Mouse (Mus musculus) liver, embryonic 11.5 days (tissue): ENCODE data around the gene Cfap43. TPM values are rescaled to one million over a fixed set of nuclear protein-coding genes. Genes with fewer than 3 reads are reported as not detected.

ENCODE experiments used
- ATAC-seq: fragments of 200-750 bp; cut with Nextera tagmentation; replicated peaks from 2 replicates; pipeline ENCODE4 v1.8.0; 2017; ENCODE audit warnings: moderate number of reproducible peaks, mild to moderate bottlenecking, moderate TSS enrichment, moderate library complexity; ENCODE audit not compliant: low FRiP score
- DNase-seq: peaks from one replicate; pipeline ENCODE4 v3.0.0-alpha.2; 2017; ENCODE audit warnings: low spot score
- H3K27ac ChIP-seq: fragments of 300-500 bp; sonication (generic); 2 replicates; pipeline ENCODE4 v1.5.1; 2014; ENCODE audit warnings: mild to moderate bottlenecking, low read depth, low read length, control low read depth
- H3K27me3 ChIP-seq: fragments of 300-500 bp; sonication (generic); replicated peaks from 2 replicates; pipeline ENCODE4 v1.6.1; 2014; ENCODE audit warnings: low read length, mixed read lengths; ENCODE audit not compliant: control insufficient read depth, insufficient read depth
- H3K36me3 ChIP-seq: fragments of 300-500 bp; sonication (generic); 2 replicates; pipeline ENCODE4 v1.6.1; 2014; ENCODE audit warnings: mild to moderate bottlenecking, low read length, moderate library complexity, mixed read lengths; ENCODE audit not compliant: control insufficient read depth, insufficient read depth
- H3K4me1 ChIP-seq: fragments of 300-500 bp; sonication (generic); replicated peaks from 2 replicates; pipeline ENCODE4 v1.6.1; 2014; ENCODE audit warnings: low read length, mixed read lengths; ENCODE audit not compliant: control insufficient read depth, insufficient read depth
- H3K4me2 ChIP-seq: fragments of 300-500 bp; sonication (generic); 2 replicates; pipeline ENCODE4 v1.6.1; 2014; ENCODE audit warnings: mild to moderate bottlenecking, control low read depth, moderate library complexity
- H3K4me3 ChIP-seq: fragments of 300-500 bp; sonication (generic); 2 replicates; pipeline ENCODE4 v1.5.1; 2014; ENCODE audit warnings: low read depth, low read length, control low read depth
- H3K9ac ChIP-seq: fragments of 300-500 bp; sonication (generic); 2 replicates; pipeline ENCODE4 v1.6.1; 2014; ENCODE audit warnings: low read depth, low read length, control low read depth
- H3K9me3 ChIP-seq: fragments of 300-500 bp; sonication (generic); 2 replicates; pipeline ENCODE4 v1.6.1; 2016; ENCODE audit warnings: low read length, inconsistent platforms, mixed read lengths; ENCODE audit not compliant: control insufficient read depth
- WGBS: fragments of 180-500 bp; shearing (Covaris S2); extraction: QIAGEN DNeasy Blood & Tissue Kit; methylation state at CpG from one replicate; pipeline ENCODE4 v1.1.7; 2014; 5-methylcytosine and 5-hydroxymethylcytosine counted together
- polyA plus RNA-seq: library from polyadenylated mRNA; unstranded; fragments of >200 nt; fragmentation: Nextera tagmentation; extraction: Ambion mirVana; gene quantifications from 2 replicates; pipeline ENCODE4 v1.2.1, GENCODE M21; 2014

Gene Cfap43
- polyA plus RNA-seq, 1 experiment from 2014 or later: 0.04 TPM

GRCm38 (mm10) chr19:47900012-47900411 lies 19.1 kb downstream of the Cfap43 start:
- no peak overlapping the region for H3K9ac ChIP-seq
- DNase-seq (no peak), ATAC-seq (no peak; the same call in 1 of the 2 replicates)
- peaks cover 18% of the 10 kb centered on the region for H3K4me1 ChIP-seq
- no peak overlapping the region for H3K4me3 ChIP-seq
- peaks cover 16% of the 10 kb centered on the region; the same call in 1 of the 2 replicates for H3K36me3 ChIP-seq
- no peaks in the 10 kb centered on the region for H3K9me3 ChIP-seq
- H3K4me2 ChIP-seq: no peak overlapping the region
- H3K27ac ChIP-seq: no peak overlapping the region
- 61% methylated on average over 6 of the region's 6 CpGs for WGBS
- H3K27me3 ChIP-seq: no peaks in the 10 kb centered on the region

- WGBS: 63% methylated on average over 8 of the region's 8 CpGs
- Histone ChIP-seq H3K36me3 (peaks cover 21% of the 10 kb centered on the region; the same call in 1 of the 2 replicates), H3K4me1 (peaks cover 18% of the 10 kb centered on the region), H3K9me3 (no peaks in the 10 kb centered on the region), H3K4me2 (peak overlapping the region; percentile 40), H3K4me3 (no peak overlapping the region), H3K27me3 (no peaks in the 10 kb centered on the region), H3K27ac (peak overlapping the region; percentile 50), H3K9ac (no peak overlapping the region)
- peak; percentile 92 for ATAC-seq
- no peak for DNase-seq
Observed at GRCm38 (mm10) chr19:47898472-47899079, 20.5 kb downstream of the Cfap43 start.

GRCm38 (mm10) chr19:47893092-47893491 lies 26.0 kb downstream of the Cfap43 start:
- 94% methylated on average over 6 of the region's 6 CpGs for WGBS
- Histone ChIP-seq H3K4me1 (peaks cover 4% of the 10 kb centered on the region; the same call in 1 of the 2 replicates), H3K4me2 (no peak overlapping the region), H3K9ac (no peak overlapping the region), H3K27ac (no peak overlapping the region), H3K4me3 (no peak overlapping the region), H3K9me3 (no peaks in the 10 kb centered on the region), H3K36me3 (peaks cover 21% of the 10 kb centered on the region; the same call in 1 of the 2 replicates), H3K27me3 (no peaks in the 10 kb centered on the region)
- DNase-seq: no peak
- ATAC-seq: no peak

DNA sequence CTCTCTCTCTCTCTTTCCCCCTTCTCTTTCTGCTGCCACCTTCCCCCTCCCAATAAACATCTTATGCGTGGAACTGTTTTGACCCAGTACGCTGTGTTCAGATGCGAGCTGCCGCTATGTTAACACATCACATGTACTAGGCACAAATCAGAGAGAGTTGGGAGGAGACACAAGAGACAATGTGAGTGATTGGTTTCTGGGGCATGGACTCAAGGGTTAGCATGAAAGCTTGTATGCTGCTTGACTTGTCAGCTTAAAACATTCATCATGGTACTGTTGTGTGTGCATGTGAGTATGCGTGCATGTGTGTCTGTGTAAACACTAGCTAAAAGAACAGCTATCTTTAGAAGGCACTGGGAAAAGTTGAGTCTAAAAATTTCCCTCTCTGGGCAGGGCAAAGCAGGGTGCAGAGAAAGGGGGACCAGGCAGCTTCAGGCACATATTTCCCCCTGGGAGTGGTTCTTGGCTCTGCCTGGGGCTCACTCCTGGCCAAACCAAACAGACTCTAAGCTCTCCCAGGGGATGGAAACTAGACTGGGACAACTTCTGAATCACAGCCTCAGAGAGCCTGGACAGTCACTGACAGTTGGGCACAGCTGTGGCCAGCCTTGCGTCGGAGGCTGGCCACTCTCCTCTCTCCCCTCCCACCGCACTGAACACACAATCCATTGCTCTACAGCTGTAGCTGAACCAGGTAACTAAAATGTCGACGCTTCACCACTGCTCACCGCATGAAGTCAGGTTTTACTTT lies 27.4 kb downstream of the Cfap43 start:
- no peaks in the 10 kb centered on the region for H3K4me1 ChIP-seq
- H3K36me3 ChIP-seq: peaks cover 12% of the 10 kb centered on the region; the same call in 1 of the 2 replicates
- 82% methylated on average over 11 of the region's 11 CpGs for WGBS
- no peak overlapping the region for H3K4me2 ChIP-seq
- no peak overlapping the region for H3K27ac ChIP-seq
- H3K4me3 ChIP-seq: no peak overlapping the region
- H3K27me3 ChIP-seq: no peaks in the 10 kb centered on the region
- H3K9ac ChIP-seq: no peak overlapping the region
- ATAC-seq (no peak), DNase-seq (no peak)
- H3K9me3 ChIP-seq: no peaks in the 10 kb centered on the region

DNA sequence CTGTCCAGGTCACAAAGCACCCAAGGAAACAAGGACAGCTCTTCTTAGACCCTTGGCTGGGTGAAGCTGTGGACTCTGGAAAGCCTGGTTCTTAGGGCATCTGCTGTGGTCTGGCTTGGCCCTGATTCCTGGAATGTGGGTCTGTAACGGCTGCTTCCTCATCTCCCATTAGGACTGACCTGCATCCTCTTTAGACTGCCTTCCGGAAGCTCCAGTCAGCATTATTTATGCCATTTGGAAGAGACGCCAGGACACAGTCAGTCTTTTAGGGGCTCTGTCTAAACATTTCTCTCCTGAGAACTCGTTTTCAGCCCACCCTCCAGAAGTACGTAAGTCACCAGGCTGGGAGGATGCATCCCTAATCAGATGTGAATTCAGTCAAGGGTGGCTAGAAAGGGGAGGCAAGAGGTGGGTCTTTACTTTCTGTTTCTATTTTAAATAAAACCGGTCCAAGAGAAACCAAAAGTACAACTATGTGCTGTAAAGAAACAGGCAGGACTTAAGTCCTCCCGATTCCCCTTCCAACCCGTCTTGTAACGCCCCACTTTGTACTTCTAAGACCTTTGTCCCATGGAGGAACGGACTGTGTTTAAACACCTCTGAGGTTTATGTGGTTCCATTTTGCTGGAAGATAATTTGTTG lies 28.5 kb downstream of the Cfap43 start:
- H3K36me3 ChIP-seq: peaks cover 5% of the 10 kb centered on the region; the same call in 1 of the 2 replicates
- no peak overlapping the region for H3K4me2 ChIP-seq
- no peak overlapping the region for H3K27ac ChIP-seq
- no peak for DNase-seq
- H3K27me3 ChIP-seq: no peaks in the 10 kb centered on the region
- WGBS: 61% methylated on average over 10 of the region's 10 CpGs
- no peak overlapping the region for H3K4me3 ChIP-seq
- H3K4me1 ChIP-seq: no peaks in the 10 kb centered on the region; the same call in 1 of the 2 replicates
- no peak overlapping the region for H3K9ac ChIP-seq
- no peak for ATAC-seq
- no peaks in the 10 kb centered on the region for H3K9me3 ChIP-seq

- no peaks in the 10 kb centered on the region for H3K27me3 ChIP-seq
- H3K4me3 ChIP-seq: no peak overlapping the region
- H3K4me2 ChIP-seq: no peak overlapping the region
- DNase-seq (no peak), ATAC-seq (no peak)
- WGBS: 85% methylated on average over 8 of the region's 8 CpGs
- H3K4me1 ChIP-seq: no peaks in the 10 kb centered on the region; the same call in 1 of the 2 replicates
- no peaks in the 10 kb centered on the region for H3K36me3 ChIP-seq
- H3K27ac ChIP-seq: no peak overlapping the region
- no peak overlapping the region for H3K9ac ChIP-seq
- H3K9me3 ChIP-seq: no peaks in the 10 kb centered on the region
Observed at GRCm38 (mm10) chr19:47888037-47888436, 31.1 kb downstream of the Cfap43 start.

DNA sequence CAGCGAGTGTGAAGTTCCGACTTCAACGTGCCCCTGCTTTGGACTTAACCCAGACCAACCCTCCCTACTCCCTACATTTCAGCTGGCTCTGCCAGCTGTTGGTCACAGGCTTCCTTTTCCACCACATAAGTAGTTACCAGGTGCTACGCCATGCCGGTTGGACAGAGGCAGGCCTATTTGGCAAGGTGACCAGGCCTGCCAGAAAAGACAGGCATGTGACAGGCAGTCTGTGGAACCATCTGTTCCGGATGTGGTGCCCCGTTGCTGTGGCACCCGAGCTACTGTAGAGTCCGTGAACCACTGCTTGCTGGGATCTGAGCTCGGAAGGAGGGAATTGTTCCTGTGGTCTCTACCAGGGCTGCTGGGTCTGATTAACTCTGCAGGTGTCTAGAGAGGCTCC lies 31.7 kb downstream of the Cfap43 start:
- H3K4me1 ChIP-seq: no peaks in the 10 kb centered on the region; the same call in 1 of the 2 replicates

DNA sequence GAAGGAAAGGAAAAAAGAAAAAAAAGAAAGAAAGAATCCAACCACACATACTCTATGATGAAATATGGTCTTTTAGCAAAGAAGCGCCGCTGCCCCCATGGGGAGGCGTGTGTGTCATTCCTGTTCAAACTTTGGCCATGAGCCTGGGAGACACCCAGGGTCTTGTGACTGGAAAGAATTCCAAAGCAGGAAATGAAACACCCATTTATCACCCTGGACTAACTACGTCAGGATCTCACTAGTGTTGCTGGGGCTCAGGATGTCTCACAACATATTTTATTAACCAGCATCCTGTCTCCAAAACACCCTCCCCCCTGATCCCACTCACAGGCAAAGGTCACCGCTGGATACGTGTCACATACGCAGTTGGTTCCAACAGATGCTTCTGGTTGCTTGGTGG lies 32.5 kb downstream of the Cfap43 start:
- DNase-seq (no peak), ATAC-seq (no peak)
- WGBS: 65% methylated on average over 7 of the region's 7 CpGs
- no peak overlapping the region for H3K4me3 ChIP-seq
- H3K36me3 ChIP-seq: no peaks in the 10 kb centered on the region
- no peak overlapping the region for H3K9ac ChIP-seq
- H3K9me3 ChIP-seq: no peaks in the 10 kb centered on the region
- H3K27me3 ChIP-seq: no peaks in the 10 kb centered on the region
- H3K27ac ChIP-seq: no peak overlapping the region
- no peaks in the 10 kb centered on the region; the same call in 1 of the 2 replicates for H3K4me1 ChIP-seq
- H3K4me2 ChIP-seq: no peak overlapping the region

More for the DNA sequence above, 31.7 kb downstream of the Cfap43 start:
- Histone ChIP-seq H3K9me3 (no peaks in the 10 kb centered on the region), H3K36me3 (no peaks in the 10 kb centered on the region), H3K9ac (no peak overlapping the region), H3K4me3 (no peak overlapping the region), H3K4me2 (no peak overlapping the region), H3K27me3 (no peaks in the 10 kb centered on the region), H3K27ac (no peak overlapping the region)
- DNase-seq: no peak
- WGBS: 85% methylated on average over 10 of the region's 10 CpGs
- no peak for ATAC-seq
